Mouse (Mus musculus) liver, embryonic 16.5 days (tissue): Measurements from ENCODE around the gene Krtap29-1. TPM values are rescaled to one million over a fixed set of nuclear protein-coding genes. Genes with fewer than 3 reads are reported as not detected.

Experiments
- polyA plus RNA-seq: library from polyadenylated mRNA; unstranded; fragments of >200 nt; fragmentation: Nextera tagmentation; extraction: Ambion mirVana; gene quantifications from 2 replicates; pipeline ENCODE4 v1.2.1, GENCODE M21; 2015

Gene Krtap29-1
- polyA plus RNA-seq, 1 experiment from 2014 or later = not detected

Other genes with a start within 250 kb of the Krtap29-1 start
- not detected in 2 replicates for gene Gm14180, start 244.8 kb downstream of the Krtap29-1 start, polyA plus RNA-seq
- gene Gm11595, start 206.1 kb downstream of the Krtap29-1 start, polyA plus RNA-seq = not detected in 2 replicates
- not detected in 2 replicates for gene Krtap4-8, start 198.3 kb downstream of the Krtap29-1 start, polyA plus RNA-seq
- not detected in 2 replicates for gene Krtap4-9, start 193.9 kb downstream of the Krtap29-1 start, polyA plus RNA-seq
- not detected in 2 replicates for gene Gm11596, start 185.6 kb downstream of the Krtap29-1 start, polyA plus RNA-seq
- not detected in 2 replicates for gene Gm11569, start 180.1 kb downstream of the Krtap29-1 start, polyA plus RNA-seq
- not detected in 2 replicates for gene Gm11554, start 174.6 kb downstream of the Krtap29-1 start, polyA plus RNA-seq
- not detected in 2 replicates for gene Krtap4-13, start 169.2 kb downstream of the Krtap29-1 start, polyA plus RNA-seq
- not detected in 2 replicates for gene Gm11564, start 163.4 kb downstream of the Krtap29-1 start, polyA plus RNA-seq
- gene 2300003K06Rik, start 141.0 kb downstream of the Krtap29-1 start, polyA plus RNA-seq = not detected in 2 replicates
- not detected in 2 replicates for gene Krtap4-16, start 127.4 kb downstream of the Krtap29-1 start, polyA plus RNA-seq
- not detected in 2 replicates for gene Gm11568, start 121.1 kb downstream of the Krtap29-1 start, polyA plus RNA-seq
- not detected in 2 replicates for gene Gm11559, start 114.6 kb downstream of the Krtap29-1 start, polyA plus RNA-seq
- gene Krtap9-1, start 105.7 kb downstream of the Krtap29-1 start, polyA plus RNA-seq = not detected in 2 replicates
- not detected in 2 replicates for gene Gm11567, start 99.9 kb downstream of the Krtap29-1 start, polyA plus RNA-seq
- not detected in 2 replicates for gene Krtap31-1, start 71.1 kb downstream of the Krtap29-1 start, polyA plus RNA-seq
- not detected in 2 replicates for gene Gm11565, start 64.3 kb downstream of the Krtap29-1 start, polyA plus RNA-seq
- gene Krtap31-2, start 42.8 kb downstream of the Krtap29-1 start, polyA plus RNA-seq = not detected in 2 replicates
- not detected in 2 replicates for gene Krtap9-5, start 30.6 kb downstream of the Krtap29-1 start, polyA plus RNA-seq
- gene Krtap16-1, start 7.5 kb upstream of the Krtap29-1 start, polyA plus RNA-seq = not detected in 2 replicates
- gene Krtap17-1, start 14.9 kb upstream of the Krtap29-1 start, polyA plus RNA-seq = not detected in 2 replicates
- gene Krt33a, start 37.2 kb upstream of the Krtap29-1 start, polyA plus RNA-seq = not detected in 2 replicates
- gene Krt33b, start 50.8 kb upstream of the Krtap29-1 start, polyA plus RNA-seq = not detected in 2 replicates
- not detected in 2 replicates for gene Krt34, start 62.5 kb upstream of the Krtap29-1 start, polyA plus RNA-seq
- gene Krt31, start 71.5 kb upstream of the Krtap29-1 start, polyA plus RNA-seq = not detected in 2 replicates
- gene Krt32, start 109.2 kb upstream of the Krtap29-1 start, polyA plus RNA-seq = not detected in 2 replicates
- gene Krt35, start 117.2 kb upstream of the Krtap29-1 start, polyA plus RNA-seq = not detected in 2 replicates
- gene Krt36, start 126.6 kb upstream of the Krtap29-1 start, polyA plus RNA-seq = not detected in 2 replicates
- not detected in 2 replicates for gene Krt13, start 142.5 kb upstream of the Krtap29-1 start, polyA plus RNA-seq
- gene Krt15, start 156.9 kb upstream of the Krtap29-1 start, polyA plus RNA-seq = 0.07 and 0.12 TPM in 2 replicates
- gene Krt19, start 169.6 kb upstream of the Krtap29-1 start, polyA plus RNA-seq = 2.8 and 9.4 TPM in 2 replicates
- gene Krt9, start 214.2 kb upstream of the Krtap29-1 start, polyA plus RNA-seq = not detected in 2 replicates
- gene Krt14, start 228.5 kb upstream of the Krtap29-1 start, polyA plus RNA-seq = 0.16 and 0.31 TPM in 2 replicates